Mouse (Mus musculus): Measurements from ENCODE around the gene Gm11559. TPM values are rescaled to one million over a fixed set of nuclear protein-coding genes. Genes with fewer than 3 reads are reported as not detected.

The Gm11559 gene
- not detected for polyA plus RNA-seq (2014; fragmentation: Illumina TruSeq; extraction: RNeasy Lipid Tissue Mini Kit (QIAGEN cat#74804); ENCODE audit: low read depth, low replicate concordance)

DNA sequence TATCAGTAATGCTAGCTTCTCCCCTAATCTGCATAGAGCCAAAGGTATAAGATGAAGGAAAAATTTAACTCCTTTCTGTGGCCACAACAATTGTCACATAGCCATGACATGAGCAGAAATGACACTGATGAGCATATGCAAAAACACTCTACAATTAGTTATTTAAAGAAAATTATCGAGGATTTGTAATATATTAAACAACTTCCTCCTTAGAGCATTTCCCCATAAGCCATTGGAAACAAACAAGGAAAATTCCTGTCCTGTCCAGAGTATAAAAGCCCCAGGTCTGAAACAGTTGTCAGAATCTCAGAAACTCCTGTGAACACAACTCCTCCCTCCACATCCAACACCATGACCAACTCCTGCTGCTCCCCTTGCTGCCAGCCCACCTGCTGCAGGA is at the start of gene Gm11559:
Gene Gm11559, plus strand, starts transcription at position 301 of the 400 bp plus-strand sequence.

DNA sequence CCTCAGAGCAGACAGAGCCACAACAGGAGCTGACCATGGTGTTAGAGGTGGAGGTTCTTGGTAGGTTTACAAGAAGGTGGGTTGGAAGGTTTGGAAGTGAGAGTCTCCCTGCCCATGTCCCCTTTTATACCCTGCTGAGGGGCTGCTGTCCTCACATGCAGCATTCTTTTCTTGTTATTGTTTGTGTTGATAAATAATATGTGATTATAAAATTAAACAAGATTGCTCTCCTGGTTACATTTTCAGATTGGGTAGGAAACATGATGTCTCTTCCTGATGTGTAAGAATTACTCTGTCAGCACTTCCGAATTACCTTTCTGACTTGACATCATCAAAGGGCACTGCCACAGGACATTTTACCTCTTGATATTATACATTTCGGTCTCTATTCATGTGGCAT is 48.7 kb upstream of the Gm11559 start, which contains the start of gene Gm11564:
Gene Gm11564, minus strand, starts transcription at position 101 of the 400 bp plus-strand sequence.

DNA sequence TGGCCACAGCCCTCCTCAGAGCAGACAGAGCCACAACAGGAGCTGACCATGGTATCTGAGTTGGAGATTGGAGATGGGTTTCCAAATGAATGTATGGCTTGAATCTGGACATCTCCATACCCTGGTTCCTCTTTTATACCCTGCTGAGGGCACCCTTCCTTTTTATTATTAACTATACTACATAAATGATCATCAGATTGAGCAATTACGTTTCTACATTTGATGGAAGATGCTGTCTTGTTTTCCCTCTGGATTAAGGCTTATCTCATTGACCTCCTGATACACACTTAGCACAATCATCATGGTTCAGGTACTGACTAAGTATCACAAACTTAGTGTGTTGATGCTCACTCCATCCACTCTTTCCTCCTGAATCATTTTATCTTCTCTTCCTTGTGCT is 26.3 kb upstream of the Gm11559 start, which contains the start of gene 2300003K06Rik:
Gene 2300003K06Rik, minus strand, starts transcription at position 101 of the 400 bp plus-strand sequence.

DNA sequence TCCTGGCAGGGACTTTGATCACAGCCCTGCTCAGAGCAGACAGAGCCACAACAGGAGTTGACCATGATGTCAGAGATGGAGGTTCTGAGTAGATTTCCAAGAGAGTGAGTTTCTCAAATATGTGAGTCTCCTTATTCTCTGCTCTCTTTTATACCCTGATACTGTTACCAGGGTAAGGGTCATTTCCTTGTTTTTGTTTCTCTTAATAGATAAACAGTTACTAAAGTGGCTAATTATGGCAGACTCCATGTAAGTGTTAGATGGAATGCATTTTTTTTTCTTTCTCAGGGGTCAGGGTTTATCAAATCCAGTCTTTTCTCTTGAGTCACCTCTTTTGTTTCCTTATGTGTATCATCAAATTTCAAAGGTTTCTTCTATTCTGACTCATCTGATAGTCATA is 12.8 kb upstream of the Gm11559 start, which contains the start of gene Krtap4-16:
Gene Krtap4-16, minus strand, starts transcription at position 101 of the 400 bp plus-strand sequence.

DNA sequence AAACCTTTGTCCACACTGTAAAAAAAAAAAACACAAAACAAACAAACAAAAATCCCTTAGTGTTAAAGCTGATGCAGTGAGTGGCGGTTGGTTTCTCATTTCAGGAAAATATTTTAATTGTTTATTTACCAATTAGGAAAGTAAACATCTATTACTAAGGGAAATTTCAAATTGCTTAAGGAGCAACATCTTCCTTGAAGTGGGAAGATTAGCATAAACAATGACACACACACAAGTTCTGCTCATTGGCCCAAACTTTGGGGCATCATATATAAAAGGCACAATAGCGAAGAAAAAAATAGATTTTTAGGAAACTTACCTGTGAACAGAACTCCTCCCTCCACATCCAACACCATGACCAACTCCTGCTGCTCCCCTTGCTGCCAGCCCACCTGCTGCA is 6.7 kb upstream of the Gm11559 start, which contains the start of gene Gm11568:
Gene Gm11568, plus strand, starts transcription at position 301 of the 400 bp plus-strand sequence.

DNA sequence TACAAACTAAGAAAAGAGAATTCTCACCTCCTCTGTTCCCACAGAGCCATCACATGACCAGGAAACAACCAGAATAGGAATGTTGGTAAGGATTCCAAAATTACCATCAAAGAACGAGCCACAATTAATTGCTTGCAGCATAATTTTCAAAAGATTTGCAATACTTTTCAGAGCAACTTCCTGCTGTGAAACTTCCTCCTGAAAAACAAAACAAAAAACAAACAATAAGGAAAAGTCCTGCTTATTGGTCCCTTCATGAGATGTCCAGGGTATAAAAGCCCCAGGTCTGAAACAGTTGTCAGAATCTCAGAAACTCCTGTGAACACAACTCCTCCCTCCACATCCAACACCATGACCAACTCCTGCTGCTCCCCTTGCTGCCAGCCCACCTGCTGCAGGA is 8.8 kb downstream of the Gm11559 start, which contains the start of gene Krtap9-1:
Gene Krtap9-1, plus strand, starts transcription at position 301 of the 400 bp plus-strand sequence.

DNA sequence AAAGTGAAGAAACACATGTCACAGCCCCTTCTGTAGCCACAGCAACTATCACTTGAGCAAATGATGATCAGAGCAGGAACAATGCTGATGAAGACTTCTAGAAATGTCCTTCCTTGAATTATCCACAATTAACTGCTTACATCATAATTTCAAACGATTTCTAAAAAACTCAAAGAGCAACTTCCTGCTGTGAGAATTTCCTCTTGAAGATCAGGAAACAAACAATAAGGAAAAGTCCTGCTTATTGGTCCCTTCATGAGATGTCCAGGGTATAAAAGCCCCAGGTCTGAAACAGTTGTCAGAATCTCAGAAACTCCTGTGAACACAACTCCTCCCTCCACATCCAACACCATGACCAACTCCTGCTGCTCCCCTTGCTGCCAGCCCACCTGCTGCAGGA is 14.6 kb downstream of the Gm11559 start, which contains the start of gene Gm11567:
Gene Gm11567, plus strand, starts transcription at position 301 of the 400 bp plus-strand sequence.

DNA sequence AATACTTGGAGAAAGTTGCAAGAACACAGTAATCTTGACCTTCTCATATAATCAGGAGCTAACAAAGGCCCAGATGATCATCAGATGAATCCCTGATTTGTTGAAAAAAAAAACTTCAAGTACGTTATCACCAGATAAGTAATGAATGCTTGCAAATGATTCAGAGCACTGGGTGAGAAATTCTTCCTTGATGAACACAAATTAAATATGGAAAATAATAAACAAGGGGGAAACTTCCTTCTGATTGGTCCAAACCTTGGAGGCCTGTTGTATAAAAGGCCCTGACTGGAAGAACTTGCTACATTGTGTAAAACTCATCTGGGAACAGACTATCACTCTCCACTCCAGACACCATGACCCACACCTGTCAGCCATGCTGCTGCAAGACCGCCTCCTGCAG is 43.3 kb downstream of the Gm11559 start, which contains the start of gene Krtap31-1:
Gene Krtap31-1, plus strand, starts transcription at position 301 of the 400 bp plus-strand sequence.

DNA sequence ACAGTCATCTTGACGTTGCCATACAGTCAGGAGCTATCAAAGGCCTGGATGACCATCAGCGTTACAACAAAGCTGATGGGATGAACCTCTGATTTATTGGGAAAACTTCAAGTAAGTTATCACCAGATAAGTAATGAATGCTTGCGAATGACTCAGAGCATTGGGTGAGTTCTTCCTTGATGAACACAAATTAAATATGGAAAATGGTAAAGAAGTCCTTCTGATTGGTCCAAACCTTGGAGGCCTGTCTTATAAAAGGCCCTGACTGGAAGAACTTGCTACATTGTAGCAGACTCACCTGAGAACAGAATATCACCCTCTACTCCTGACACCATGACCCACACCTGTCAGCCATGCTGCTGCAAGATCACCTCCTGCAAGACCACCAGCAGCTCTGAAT is 50.2 kb downstream of the Gm11559 start, which contains the start of gene Gm11565:
Gene Gm11565, plus strand, starts transcription at position 301 of the 400 bp plus-strand sequence.

Other genes with a start within 250 kb of the Gm11559 start
- not detected for gene Krtap2-4, start 249.6 kb upstream of the Gm11559 start, polyA plus RNA-seq (2014; fragmentation: Illumina TruSeq; extraction: RNeasy Lipid Tissue Mini Kit (QIAGEN cat#74804); ENCODE audit: low read depth, low replicate concordance)
- not detected for gene Gm11562, start 244.0 kb upstream of the Gm11559 start, polyA plus RNA-seq (2014; fragmentation: Illumina TruSeq; extraction: RNeasy Lipid Tissue Mini Kit (QIAGEN cat#74804); ENCODE audit: low read depth, low replicate concordance)
- gene Krtap4-1, start 236.2 kb upstream of the Gm11559 start, polyA plus RNA-seq (2014; fragmentation: Illumina TruSeq; extraction: RNeasy Lipid Tissue Mini Kit (QIAGEN cat#74804); ENCODE audit: low read depth, low replicate concordance): not detected
- gene Krtap4-2, start 229.4 kb upstream of the Gm11559 start, polyA plus RNA-seq (2014; fragmentation: Illumina TruSeq; extraction: RNeasy Lipid Tissue Mini Kit (QIAGEN cat#74804); ENCODE audit: low read depth, low replicate concordance): not detected
- gene Krtap4-7, start 220.4 kb upstream of the Gm11559 start, polyA plus RNA-seq (2014; fragmentation: Illumina TruSeq; extraction: RNeasy Lipid Tissue Mini Kit (QIAGEN cat#74804); ENCODE audit: low read depth, low replicate concordance): not detected
- gene Gm11555, start 214.2 kb upstream of the Gm11559 start, polyA plus RNA-seq (2014; fragmentation: Illumina TruSeq; extraction: RNeasy Lipid Tissue Mini Kit (QIAGEN cat#74804); ENCODE audit: low read depth, low replicate concordance): not detected
- not detected for gene Gm11563, start 205.5 kb upstream of the Gm11559 start, polyA plus RNA-seq (2014; fragmentation: Illumina TruSeq; extraction: RNeasy Lipid Tissue Mini Kit (QIAGEN cat#74804); ENCODE audit: low read depth, low replicate concordance)
- gene Krtap4-6, start 198.5 kb upstream of the Gm11559 start, polyA plus RNA-seq (2014; fragmentation: Illumina TruSeq; extraction: RNeasy Lipid Tissue Mini Kit (QIAGEN cat#74804); ENCODE audit: low read depth, low replicate concordance): not detected
- gene Gm14190, start 173.7 kb upstream of the Gm11559 start, polyA plus RNA-seq (2014; fragmentation: Illumina TruSeq; extraction: RNeasy Lipid Tissue Mini Kit (QIAGEN cat#74804); ENCODE audit: low read depth, low replicate concordance): not detected
- not detected for gene Gm14180, start 130.2 kb upstream of the Gm11559 start, polyA plus RNA-seq (2014; fragmentation: Illumina TruSeq; extraction: RNeasy Lipid Tissue Mini Kit (QIAGEN cat#74804); ENCODE audit: low read depth, low replicate concordance)
- not detected for gene Gm11595, start 91.6 kb upstream of the Gm11559 start, polyA plus RNA-seq (2014; fragmentation: Illumina TruSeq; extraction: RNeasy Lipid Tissue Mini Kit (QIAGEN cat#74804); ENCODE audit: low read depth, low replicate concordance)
- gene Krtap4-8, start 83.8 kb upstream of the Gm11559 start, polyA plus RNA-seq (2014; fragmentation: Illumina TruSeq; extraction: RNeasy Lipid Tissue Mini Kit (QIAGEN cat#74804); ENCODE audit: low read depth, low replicate concordance): not detected
- gene Krtap4-9, start 79.3 kb upstream of the Gm11559 start, polyA plus RNA-seq (2014; fragmentation: Illumina TruSeq; extraction: RNeasy Lipid Tissue Mini Kit (QIAGEN cat#74804); ENCODE audit: low read depth, low replicate concordance): not detected
- not detected for gene Gm11596, start 71.0 kb upstream of the Gm11559 start, polyA plus RNA-seq (2014; fragmentation: Illumina TruSeq; extraction: RNeasy Lipid Tissue Mini Kit (QIAGEN cat#74804); ENCODE audit: low read depth, low replicate concordance)
- not detected for gene Gm11569, start 65.5 kb upstream of the Gm11559 start, polyA plus RNA-seq (2014; fragmentation: Illumina TruSeq; extraction: RNeasy Lipid Tissue Mini Kit (QIAGEN cat#74804); ENCODE audit: low read depth, low replicate concordance)
- gene Gm11554, start 60.0 kb upstream of the Gm11559 start, polyA plus RNA-seq (2014; fragmentation: Illumina TruSeq; extraction: RNeasy Lipid Tissue Mini Kit (QIAGEN cat#74804); ENCODE audit: low read depth, low replicate concordance): not detected
- gene Krtap4-13, start 54.6 kb upstream of the Gm11559 start, polyA plus RNA-seq (2014; fragmentation: Illumina TruSeq; extraction: RNeasy Lipid Tissue Mini Kit (QIAGEN cat#74804); ENCODE audit: low read depth, low replicate concordance): not detected
- not detected for gene Gm11564, start 48.8 kb upstream of the Gm11559 start, polyA plus RNA-seq (2014; fragmentation: Illumina TruSeq; extraction: RNeasy Lipid Tissue Mini Kit (QIAGEN cat#74804); ENCODE audit: low read depth, low replicate concordance)
- gene 2300003K06Rik, start 26.4 kb upstream of the Gm11559 start, polyA plus RNA-seq (2014; fragmentation: Illumina TruSeq; extraction: RNeasy Lipid Tissue Mini Kit (QIAGEN cat#74804); ENCODE audit: low read depth, low replicate concordance): not detected
- gene Krtap4-16, start 12.9 kb upstream of the Gm11559 start, polyA plus RNA-seq (2014; fragmentation: Illumina TruSeq; extraction: RNeasy Lipid Tissue Mini Kit (QIAGEN cat#74804); ENCODE audit: low read depth, low replicate concordance): not detected
- not detected for gene Gm11568, start 6.6 kb upstream of the Gm11559 start, polyA plus RNA-seq (2014; fragmentation: Illumina TruSeq; extraction: RNeasy Lipid Tissue Mini Kit (QIAGEN cat#74804); ENCODE audit: low read depth, low replicate concordance)
- gene Krtap9-1, start 8.9 kb downstream of the Gm11559 start, polyA plus RNA-seq (2014; fragmentation: Illumina TruSeq; extraction: RNeasy Lipid Tissue Mini Kit (QIAGEN cat#74804); ENCODE audit: low read depth, low replicate concordance): not detected
- not detected for gene Gm11567, start 14.7 kb downstream of the Gm11559 start, polyA plus RNA-seq (2014; fragmentation: Illumina TruSeq; extraction: RNeasy Lipid Tissue Mini Kit (QIAGEN cat#74804); ENCODE audit: low read depth, low replicate concordance)
- gene Krtap31-1, start 43.4 kb downstream of the Gm11559 start, polyA plus RNA-seq (2014; fragmentation: Illumina TruSeq; extraction: RNeasy Lipid Tissue Mini Kit (QIAGEN cat#74804); ENCODE audit: low read depth, low replicate concordance): not detected
- gene Gm11565, start 50.3 kb downstream of the Gm11559 start, polyA plus RNA-seq (2014; fragmentation: Illumina TruSeq; extraction: RNeasy Lipid Tissue Mini Kit (QIAGEN cat#74804); ENCODE audit: low read depth, low replicate concordance): not detected
- not detected for gene Krtap31-2, start 71.8 kb downstream of the Gm11559 start, polyA plus RNA-seq (2014; fragmentation: Illumina TruSeq; extraction: RNeasy Lipid Tissue Mini Kit (QIAGEN cat#74804); ENCODE audit: low read depth, low replicate concordance)
- not detected for gene Krtap9-5, start 84.0 kb downstream of the Gm11559 start, polyA plus RNA-seq (2014; fragmentation: Illumina TruSeq; extraction: RNeasy Lipid Tissue Mini Kit (QIAGEN cat#74804); ENCODE audit: low read depth, low replicate concordance)
- gene Krtap29-1, start 114.6 kb downstream of the Gm11559 start, polyA plus RNA-seq (2014; fragmentation: Illumina TruSeq; extraction: RNeasy Lipid Tissue Mini Kit (QIAGEN cat#74804); ENCODE audit: low read depth, low replicate concordance): not detected
- not detected for gene Krtap16-1, start 122.1 kb downstream of the Gm11559 start, polyA plus RNA-seq (2014; fragmentation: Illumina TruSeq; extraction: RNeasy Lipid Tissue Mini Kit (QIAGEN cat#74804); ENCODE audit: low read depth, low replicate concordance)
- not detected for gene Krtap17-1, start 129.5 kb downstream of the Gm11559 start, polyA plus RNA-seq (2014; fragmentation: Illumina TruSeq; extraction: RNeasy Lipid Tissue Mini Kit (QIAGEN cat#74804); ENCODE audit: low read depth, low replicate concordance)
- gene Krt33a, start 151.7 kb downstream of the Gm11559 start, polyA plus RNA-seq (2014; fragmentation: Illumina TruSeq; extraction: RNeasy Lipid Tissue Mini Kit (QIAGEN cat#74804); ENCODE audit: low read depth, low replicate concordance): not detected
- gene Krt33b, start 165.4 kb downstream of the Gm11559 start, polyA plus RNA-seq (2014; fragmentation: Illumina TruSeq; extraction: RNeasy Lipid Tissue Mini Kit (QIAGEN cat#74804); ENCODE audit: low read depth, low replicate concordance): not detected
- not detected for gene Krt34, start 177.1 kb downstream of the Gm11559 start, polyA plus RNA-seq (2014; fragmentation: Illumina TruSeq; extraction: RNeasy Lipid Tissue Mini Kit (QIAGEN cat#74804); ENCODE audit: low read depth, low replicate concordance)
- not detected for gene Krt31, start 186.1 kb downstream of the Gm11559 start, polyA plus RNA-seq (2014; fragmentation: Illumina TruSeq; extraction: RNeasy Lipid Tissue Mini Kit (QIAGEN cat#74804); ENCODE audit: low read depth, low replicate concordance)
- 0.31 TPM for gene Krt32, start 223.8 kb downstream of the Gm11559 start, polyA plus RNA-seq (2014; fragmentation: Illumina TruSeq; extraction: RNeasy Lipid Tissue Mini Kit (QIAGEN cat#74804); ENCODE audit: low read depth, low replicate concordance)
- gene Krt35, start 231.8 kb downstream of the Gm11559 start, polyA plus RNA-seq (2014; fragmentation: Illumina TruSeq; extraction: RNeasy Lipid Tissue Mini Kit (QIAGEN cat#74804); ENCODE audit: low read depth, low replicate concordance): not detected
- gene Krt36, start 241.2 kb downstream of the Gm11559 start, polyA plus RNA-seq (2014; fragmentation: Illumina TruSeq; extraction: RNeasy Lipid Tissue Mini Kit (QIAGEN cat#74804); ENCODE audit: low read depth, low replicate concordance): 0.48 TPM

All from adipose tissue, adult 10 weeks (tissue).